Mouse (Mus musculus): ENCODE results near the gene Wwox. TPM values are rescaled to one million over a fixed set of nuclear protein-coding genes. Genes with fewer than 3 reads are reported as not detected.

Wwox gene
- polyA plus RNA-seq, 1 experiment = not detected

DNA sequence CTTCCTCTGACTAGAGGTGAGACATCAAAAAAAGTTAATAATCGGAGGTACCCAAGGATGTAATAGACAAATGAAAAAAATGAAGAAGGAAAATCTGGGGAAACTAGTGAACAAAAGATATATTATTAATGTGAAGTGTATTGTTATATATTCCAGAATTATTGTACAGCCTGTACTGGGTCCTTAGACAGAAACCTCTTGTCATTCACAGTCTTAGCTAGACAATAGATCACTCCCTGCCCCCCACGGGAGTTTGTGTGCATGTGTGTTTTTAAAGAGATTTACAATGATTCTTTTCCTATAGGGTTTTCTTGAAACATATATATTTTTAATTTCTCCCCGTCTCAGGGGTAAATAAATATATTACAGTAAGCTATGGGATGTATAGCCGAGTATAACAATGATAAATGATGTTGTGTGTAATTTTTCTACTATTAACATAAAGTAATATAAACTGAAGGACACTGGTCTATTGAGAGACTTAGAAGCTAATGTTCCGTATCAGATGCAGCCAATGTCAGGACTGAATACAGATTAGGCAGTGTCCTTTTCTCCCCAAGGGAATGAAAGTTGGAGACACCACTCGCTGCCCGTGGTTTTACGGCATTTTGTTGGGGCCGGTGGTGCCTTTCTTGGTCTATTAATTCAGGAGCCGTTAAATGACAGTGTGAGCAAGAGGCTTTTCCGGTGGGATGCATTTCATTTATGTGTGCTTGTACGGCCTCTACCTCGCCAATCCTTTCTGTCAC lies 551.6 kb downstream of the Wwox start:
- Histone ChIP-seq H3K4me3 (ENCODE audit: insufficient read depth, low read depth, low read length) (no peak overlapping the region), H3K4me1 (ENCODE audit: control insufficient read depth, insufficient read depth, low read length) (no peaks in the 10 kb centered on the region), H3K27ac (ENCODE audit: insufficient read depth, low read depth, low read length) (no peak overlapping the region)
- TF ChIP-seq CTCF (IDR thresholded peaks at IDR 0.05; ENCODE audit: insufficient read depth, low read depth, low read length) (no peak), POLR2A (IDR thresholded peaks at IDR 0.05; ENCODE audit: insufficient read depth, low read depth, low read length) (no peak)
- WGBS = 59% methylated on average over 13 of the region's 13 CpGs

DNA sequence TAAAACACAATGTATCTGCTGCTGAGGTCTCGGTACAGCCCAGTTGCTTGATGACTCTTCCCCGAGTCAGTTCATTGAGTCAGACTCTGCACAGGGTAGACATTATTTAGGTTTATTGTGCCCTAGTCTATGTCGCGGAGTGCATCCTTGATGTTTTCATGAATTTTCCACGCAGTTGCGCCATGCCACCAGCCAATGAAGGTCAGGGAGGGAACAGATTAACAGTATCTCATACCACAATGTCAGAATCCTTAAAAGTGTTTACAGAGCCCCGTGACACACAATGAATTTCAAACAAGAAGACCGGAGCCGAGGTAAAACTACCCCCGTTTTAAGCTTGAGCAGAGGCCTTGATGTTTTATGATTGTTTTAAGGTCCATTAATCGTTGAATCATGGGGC lies 561.3 kb downstream of the Wwox start:
- 96% methylated on average over 11 of the region's 11 CpGs for WGBS
- Histone ChIP-seq H3K4me1 (ENCODE audit: control insufficient read depth, insufficient read depth, low read length) (no peaks in the 10 kb centered on the region), H3K27ac (ENCODE audit: insufficient read depth, low read depth, low read length) (no peak overlapping the region), H3K4me3 (ENCODE audit: insufficient read depth, low read depth, low read length) (no peak overlapping the region)
- no peak for TF ChIP-seq CTCF (IDR thresholded peaks at IDR 0.05; ENCODE audit: insufficient read depth, low read depth, low read length)
- no peak for TF ChIP-seq POLR2A (IDR thresholded peaks at IDR 0.05; ENCODE audit: insufficient read depth, low read depth, low read length)

DNA sequence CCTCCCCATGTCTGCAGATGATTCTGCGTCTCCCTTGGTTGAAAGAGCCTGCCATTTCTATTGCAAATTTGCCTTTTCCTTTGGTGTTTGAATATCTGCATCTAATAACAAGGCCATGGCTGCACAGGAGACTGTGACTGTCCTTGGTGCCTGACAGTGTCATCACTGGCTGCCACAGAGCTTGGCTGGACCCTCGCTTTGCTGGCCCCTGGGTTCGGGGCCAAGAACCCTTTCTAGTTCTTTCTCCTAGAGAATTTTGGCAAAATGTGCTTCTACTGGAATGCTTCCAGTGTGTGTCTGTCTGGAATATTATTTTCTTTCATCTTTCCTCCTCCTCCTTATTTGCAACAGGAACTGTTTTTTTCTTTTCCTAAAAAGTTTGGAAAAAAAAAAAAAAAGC lies 565.6 kb downstream of the Wwox start:
- 80% methylated on average over 3 of the region's 3 CpGs for WGBS
- Histone ChIP-seq H3K4me1 (ENCODE audit: control insufficient read depth, insufficient read depth, low read length) (peaks cover 9% of the 10 kb centered on the region), H3K27ac (ENCODE audit: insufficient read depth, low read depth, low read length) (no peak overlapping the region), H3K4me3 (ENCODE audit: insufficient read depth, low read depth, low read length) (no peak overlapping the region)
- no peak for TF ChIP-seq POLR2A (IDR thresholded peaks at IDR 0.05; ENCODE audit: insufficient read depth, low read depth, low read length)
- no peak for TF ChIP-seq CTCF (IDR thresholded peaks at IDR 0.05; ENCODE audit: insufficient read depth, low read depth, low read length)

DNA sequence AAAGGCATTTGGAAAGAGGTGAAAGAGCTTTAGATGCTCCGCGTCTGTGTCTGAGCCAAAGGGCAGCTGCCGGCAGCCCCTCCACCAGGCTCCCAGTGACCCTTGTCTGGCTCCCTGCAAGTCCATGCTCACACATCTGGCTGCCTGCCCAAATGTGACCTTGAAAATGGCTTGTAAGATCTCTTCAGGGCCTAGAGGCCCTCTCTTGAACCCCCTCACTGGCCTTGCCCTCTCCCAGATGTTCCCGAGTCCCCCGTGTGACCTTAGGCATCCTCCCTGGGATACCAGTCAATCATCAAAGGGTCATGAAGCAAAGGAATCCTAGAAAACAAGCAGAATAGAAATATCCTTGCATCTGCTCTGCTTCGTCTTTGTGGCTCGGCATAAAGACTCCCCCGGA lies 567.1 kb downstream of the Wwox start:
- Histone ChIP-seq H3K27ac (ENCODE audit: insufficient read depth, low read depth, low read length) (no peak overlapping the region), H3K4me3 (ENCODE audit: insufficient read depth, low read depth, low read length) (no peak overlapping the region), H3K4me1 (ENCODE audit: control insufficient read depth, insufficient read depth, low read length) (peaks cover 9% of the 10 kb centered on the region)
- no peak for TF ChIP-seq POLR2A (IDR thresholded peaks at IDR 0.05; ENCODE audit: insufficient read depth, low read depth, low read length)
- TF ChIP-seq CTCF (IDR thresholded peaks at IDR 0.05; ENCODE audit: insufficient read depth, low read depth, low read length) = no peak
- 85% methylated on average over 8 of the region's 8 CpGs for WGBS

DNA sequence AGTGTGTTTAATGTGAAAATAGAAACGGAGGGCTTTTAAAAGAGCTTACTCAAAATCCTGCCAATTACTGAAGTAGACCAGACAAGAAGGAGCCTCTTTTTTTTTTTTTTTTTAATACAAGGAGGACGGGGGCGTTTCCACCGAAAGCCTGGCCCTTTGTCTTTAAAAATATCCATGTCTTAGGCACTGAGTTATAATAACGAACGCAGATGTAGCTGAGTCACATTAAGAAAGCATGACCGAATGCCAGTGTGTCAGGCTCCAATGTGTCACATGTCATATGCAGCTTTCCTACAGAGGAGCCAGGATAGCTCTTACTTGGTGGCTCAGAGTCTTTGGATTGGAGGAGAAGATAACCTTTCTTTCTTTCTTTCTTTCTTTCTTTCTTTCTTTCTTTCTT lies 567.8 kb downstream of the Wwox start:
- TF ChIP-seq POLR2A (IDR thresholded peaks at IDR 0.05; ENCODE audit: insufficient read depth, low read depth, low read length) = no peak
- no peak for TF ChIP-seq CTCF (IDR thresholded peaks at IDR 0.05; ENCODE audit: insufficient read depth, low read depth, low read length)
- no peak overlapping the region for H3K4me3 ChIP-seq (ENCODE audit: insufficient read depth, low read depth, low read length)
- H3K27ac ChIP-seq (ENCODE audit: insufficient read depth, low read depth, low read length) = no peak overlapping the region
- H3K4me1 ChIP-seq (ENCODE audit: control insufficient read depth, insufficient read depth, low read length) = peaks cover 9% of the 10 kb centered on the region
- 35% methylated on average over 7 of the region's 7 CpGs for WGBS

DNA sequence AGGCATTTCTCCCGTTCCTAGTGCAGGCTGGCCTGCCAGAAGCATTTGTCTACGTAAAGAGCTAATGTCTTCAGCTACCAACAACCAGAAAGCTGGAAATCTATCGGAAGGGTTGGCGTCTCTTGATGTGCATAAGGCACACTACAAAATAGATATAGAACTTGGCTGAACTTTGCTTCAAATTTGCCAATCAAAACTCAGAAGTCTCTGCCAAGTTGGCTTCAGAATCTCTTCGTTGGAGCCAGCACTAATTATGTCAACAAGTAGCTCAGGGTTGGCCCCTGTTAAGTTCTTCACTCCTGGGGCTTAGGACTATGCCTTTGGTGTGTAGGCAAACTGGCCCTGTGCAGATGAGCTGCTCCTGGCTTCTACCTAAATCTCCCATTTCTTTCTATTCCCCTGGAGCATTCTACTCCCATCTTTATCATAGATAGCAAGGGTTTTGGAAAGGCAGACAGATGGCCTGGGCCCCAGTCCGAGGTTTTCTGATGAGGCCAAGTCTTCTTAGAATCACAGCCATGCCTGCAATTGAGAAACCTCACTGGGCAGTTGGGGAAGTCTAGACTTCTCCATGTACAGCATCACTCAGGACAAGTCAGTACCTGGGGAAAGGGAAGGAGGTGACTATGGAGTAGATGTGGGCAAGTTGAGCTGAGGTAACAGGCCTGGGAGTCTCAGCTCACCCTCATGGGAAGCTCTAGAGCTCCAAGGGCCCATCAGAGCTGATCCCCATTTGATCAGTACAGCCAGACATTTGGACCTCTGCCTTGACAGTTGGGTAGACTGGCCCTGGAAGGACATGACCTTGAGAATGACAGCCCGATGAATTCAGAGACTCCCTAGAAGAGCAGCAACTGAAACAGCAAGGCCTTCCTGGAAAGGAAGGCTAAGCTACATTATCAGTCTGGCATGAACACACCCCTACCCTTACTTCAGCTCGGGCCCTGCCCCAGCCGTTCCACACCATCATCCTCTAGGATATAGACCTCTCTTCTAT lies 569.5 kb downstream of the Wwox start:
- 86% methylated on average over 9 of the region's 9 CpGs for WGBS
- no peak overlapping the region for H3K4me3 ChIP-seq (ENCODE audit: insufficient read depth, low read depth, low read length)

GRCm38 (mm10) chr8:115009897-115010768 lies 570.7 kb downstream of the Wwox start:
- no peak overlapping the region for H3K4me3 ChIP-seq (ENCODE audit: insufficient read depth, low read depth, low read length)
- no peak overlapping the region for H3K27ac ChIP-seq (ENCODE audit: insufficient read depth, low read depth, low read length)
- peaks cover 9% of the 10 kb centered on the region for H3K4me1 ChIP-seq (ENCODE audit: control insufficient read depth, insufficient read depth, low read length)
- WGBS = 70% methylated on average over 9 of the region's 9 CpGs
- no peak for TF ChIP-seq CTCF (IDR thresholded peaks at IDR 0.05; ENCODE audit: insufficient read depth, low read depth, low read length)
- TF ChIP-seq POLR2A (IDR thresholded peaks at IDR 0.05; ENCODE audit: insufficient read depth, low read depth, low read length) = no peak

More for the DNA sequence above, 569.5 kb downstream of the Wwox start:
- TF ChIP-seq POLR2A (IDR thresholded peaks at IDR 0.05; ENCODE audit: insufficient read depth, low read depth, low read length) (no peak), CTCF (IDR thresholded peaks at IDR 0.05; ENCODE audit: insufficient read depth, low read depth, low read length) (no peak)
- Histone ChIP-seq H3K4me1 (ENCODE audit: control insufficient read depth, insufficient read depth, low read length) (peaks cover 9% of the 10 kb centered on the region), H3K27ac (ENCODE audit: insufficient read depth, low read depth, low read length) (no peak overlapping the region)

DNA sequence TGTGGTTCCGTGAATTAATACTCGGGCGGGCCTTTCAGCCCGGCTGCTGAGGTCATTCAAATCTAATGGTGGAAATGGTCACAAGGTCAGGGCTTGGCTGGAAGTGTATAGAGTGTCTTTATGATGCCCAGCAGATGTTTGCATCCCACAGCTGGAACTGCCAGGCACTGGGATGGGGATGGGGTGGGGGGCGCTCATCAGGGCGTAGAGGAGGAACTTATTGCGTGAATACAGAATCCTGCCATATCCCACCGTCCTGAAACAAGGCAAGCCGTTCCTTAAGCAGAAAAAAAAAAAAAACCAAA lies 571.3 kb downstream of the Wwox start:
- Histone ChIP-seq H3K27ac (ENCODE audit: insufficient read depth, low read depth, low read length) (no peak overlapping the region), H3K4me3 (ENCODE audit: insufficient read depth, low read depth, low read length) (no peak overlapping the region), H3K4me1 (ENCODE audit: control insufficient read depth, insufficient read depth, low read length) (peaks cover 9% of the 10 kb centered on the region)
- 80% methylated on average over 9 of the region's 9 CpGs for WGBS
- TF ChIP-seq CTCF (IDR thresholded peaks at IDR 0.05; ENCODE audit: insufficient read depth, low read depth, low read length) (no peak), POLR2A (IDR thresholded peaks at IDR 0.05; ENCODE audit: insufficient read depth, low read depth, low read length) (no peak)
